Mouse (Mus musculus) gastrocnemius, postnatal 36 days (tissue): ENCODE measurements at regions not wholly inside any gene's neighbourhood (a gene's known extent, or its start where the extent isn't known, plus 50 kb on each side); places are given as distances from the start of the nearest gene placed in this dataset.

Experiments used
- DNase-seq, 2 experiments: peaks; one replicate each; pipeline ENCODE4 v3.0.0; 2022
- intact Hi-C: fragments of 180-260 bp; cut with DNase I; formaldehyde crosslinking; loops from one replicate; pipeline ENCODE4 v1.15.1; 2025

DNA sequence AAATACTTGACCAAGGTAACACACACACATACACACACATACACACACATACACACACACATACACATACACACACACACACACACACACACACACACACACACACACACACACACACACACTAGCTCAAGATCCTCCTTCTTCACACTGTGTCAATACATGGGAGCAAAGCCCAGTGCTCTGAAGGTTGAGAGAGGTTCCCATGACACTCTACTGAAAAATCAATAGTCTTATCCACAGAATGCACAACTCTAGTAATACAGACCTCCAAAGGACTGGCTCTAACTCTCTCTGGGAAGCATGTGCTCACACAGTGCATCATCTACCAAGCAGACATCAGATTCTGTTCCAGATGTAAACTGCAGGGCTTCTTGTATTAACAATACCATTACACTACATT lies 151.7 kb downstream of the 1190002N15Rik start:
- DNase-seq: no peak
- intact Hi-C loops: no loop called here

- no peak for DNase-seq
- intact Hi-C loops: no loop called here
Measured at GRCm38 (mm10) chr9:94382293-94382692, 155.6 kb downstream of the 1190002N15Rik start.

DNA sequence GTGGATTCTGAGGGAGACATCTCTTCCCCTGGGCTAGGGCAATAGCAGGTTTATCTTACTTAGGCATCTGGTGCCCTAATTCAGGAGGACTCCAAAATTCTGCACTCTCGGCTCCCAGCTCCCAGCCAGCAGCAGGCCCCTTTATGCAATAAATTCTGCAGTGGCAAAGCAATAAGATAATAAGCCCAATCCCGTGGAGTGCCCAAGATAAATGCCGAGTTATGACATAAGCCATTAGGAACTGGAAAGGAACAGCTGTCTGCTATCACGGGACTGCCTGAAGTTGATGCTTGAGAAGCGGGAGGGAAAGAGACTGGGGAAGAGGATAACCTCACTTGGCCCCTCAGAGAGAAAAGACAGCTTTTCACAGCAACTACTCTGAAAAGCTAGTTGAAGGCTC lies 159.0 kb downstream of the 1190002N15Rik start:
- no peak for DNase-seq
- intact Hi-C loops: no loop called here

DNA sequence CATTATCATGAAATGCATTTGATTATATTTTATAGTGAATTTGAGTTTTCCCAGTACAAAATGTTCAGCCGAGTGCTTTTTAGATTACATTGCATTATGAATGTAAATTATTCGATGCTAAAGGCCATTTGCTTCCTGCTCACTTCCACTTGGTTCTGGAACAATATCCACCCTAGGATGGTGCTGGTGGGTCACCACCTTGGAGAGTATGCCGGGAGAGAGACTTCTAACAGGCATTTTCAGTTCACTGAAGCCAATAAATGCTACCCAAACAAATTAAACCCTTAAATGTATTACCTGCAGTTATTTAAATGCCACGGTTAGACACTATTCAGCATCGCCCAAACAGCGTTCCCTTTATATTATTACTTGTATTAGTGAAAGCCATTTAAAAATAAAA lies 159.6 kb downstream of the 1190002N15Rik start:
- no peak for DNase-seq

DNA sequence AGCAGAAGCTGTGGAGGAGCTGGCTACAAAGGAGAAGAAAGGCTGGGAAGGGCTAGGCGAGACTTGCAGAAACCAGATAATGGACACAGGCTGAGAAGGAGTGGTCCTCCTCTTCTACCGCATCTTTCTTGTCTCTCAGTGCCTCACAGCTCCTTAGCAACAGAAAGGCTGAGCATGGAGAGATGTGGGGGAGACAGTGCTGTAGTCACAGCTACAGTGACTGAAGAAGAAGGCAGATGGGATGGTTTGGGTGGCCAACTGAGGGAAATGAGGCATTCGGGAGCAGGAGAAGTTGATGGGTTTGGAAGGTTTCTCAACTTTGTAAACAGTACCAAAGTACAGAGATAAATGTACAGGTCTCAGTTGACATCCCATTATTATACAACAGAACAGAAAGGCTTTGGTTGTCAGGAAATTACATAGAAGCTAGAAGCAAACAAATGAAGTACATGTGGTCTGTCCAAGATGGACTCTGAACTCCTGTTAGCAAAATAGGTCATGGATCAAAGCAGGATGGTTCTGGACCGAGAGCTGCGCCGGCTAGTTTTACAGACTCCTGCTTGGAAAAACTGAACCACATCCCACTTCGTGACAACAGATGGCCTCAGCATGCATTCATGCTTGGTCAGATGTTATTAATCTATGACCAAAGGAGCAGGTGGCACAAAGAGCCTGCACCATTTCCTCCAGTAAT lies 160.4 kb downstream of the 1190002N15Rik start:
- no peak for DNase-seq
- intact Hi-C loops: no loop called here

More for the DNA sequence above, 159.6 kb downstream of the 1190002N15Rik start:
- intact Hi-C loops: no loop called here

DNA sequence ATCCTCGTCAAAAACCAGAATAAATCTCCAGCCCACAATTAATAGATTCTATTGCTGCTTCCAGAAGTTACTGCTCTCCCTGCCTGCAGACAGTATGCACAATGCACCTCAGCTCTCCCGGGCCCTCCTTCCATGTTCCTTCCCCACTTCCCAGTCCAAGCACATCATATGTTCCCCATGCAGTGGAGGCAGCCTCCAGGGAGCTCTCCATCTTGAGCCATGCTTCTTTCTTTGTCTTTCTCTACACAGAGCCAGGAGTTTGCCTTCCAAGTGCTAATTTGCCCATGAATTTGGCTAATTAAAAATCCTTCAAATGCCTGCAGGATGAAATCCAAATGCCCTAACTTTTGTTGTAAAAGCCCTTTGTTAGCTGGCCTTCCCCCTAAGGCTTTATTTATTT lies 166.9 kb downstream of the 1190002N15Rik start:
- intact Hi-C loops: no loop called here
- DNase-seq: no peak

- intact Hi-C loops: no loop called here
- DNase-seq: no peak
Measured at GRCm38 (mm10) chr9:94368231-94368936, 169.5 kb downstream of the 1190002N15Rik start.

DNA sequence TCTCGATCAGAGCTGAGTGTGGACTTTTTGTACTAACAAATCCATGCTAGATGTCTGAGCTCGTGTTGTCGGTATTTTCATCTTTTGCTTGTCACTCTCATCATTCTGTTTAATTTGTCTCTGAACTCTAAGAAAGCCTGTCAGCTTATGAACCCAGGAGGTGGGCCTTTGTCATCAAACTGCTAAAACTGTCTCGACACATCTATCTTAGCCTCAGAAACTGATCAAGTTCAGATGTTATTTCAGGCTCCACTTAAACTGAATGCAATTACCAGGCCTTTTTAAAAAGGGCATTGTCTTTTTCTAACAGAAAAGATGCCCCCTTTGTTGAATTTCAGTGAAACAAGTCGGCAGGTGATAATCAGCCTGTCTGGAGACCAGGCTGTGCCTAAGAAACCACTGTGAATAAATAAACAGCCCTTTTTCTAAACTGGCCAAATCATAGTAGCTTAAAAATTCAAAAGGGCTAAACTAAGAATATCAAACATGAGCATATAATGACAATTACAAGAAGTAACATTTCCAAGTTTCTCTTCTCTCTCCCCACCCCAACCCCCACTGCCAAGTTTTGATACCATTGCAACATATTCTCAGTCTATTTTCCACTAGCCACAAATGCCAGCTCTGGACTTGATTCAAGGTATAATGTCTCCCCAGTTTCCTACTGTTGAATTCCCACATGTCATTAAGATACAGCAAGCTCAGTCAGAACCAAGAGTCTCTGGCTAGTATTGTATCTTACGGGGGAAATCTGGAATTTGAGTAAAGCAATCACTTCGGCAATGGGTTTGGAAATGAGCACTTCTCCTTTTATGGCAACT lies 175.8 kb downstream of the 1190002N15Rik start:
- no peak for DNase-seq
- intact Hi-C loops: no loop called here

- intact Hi-C loops: no loop called here
- no peak for DNase-seq
Measured at GRCm38 (mm10) chr9:94361011-94361410, 176.9 kb downstream of the 1190002N15Rik start.

- intact Hi-C loops: no loop called here
- DNase-seq: no peak
Measured at GRCm38 (mm10) chr9:94358150-94358549, 179.7 kb downstream of the 1190002N15Rik start.

GRCm38 (mm10) chr9:94342011-94342410 lies 195.9 kb downstream of the 1190002N15Rik start:
- intact Hi-C loops: no loop called here
- no peak for DNase-seq

DNA sequence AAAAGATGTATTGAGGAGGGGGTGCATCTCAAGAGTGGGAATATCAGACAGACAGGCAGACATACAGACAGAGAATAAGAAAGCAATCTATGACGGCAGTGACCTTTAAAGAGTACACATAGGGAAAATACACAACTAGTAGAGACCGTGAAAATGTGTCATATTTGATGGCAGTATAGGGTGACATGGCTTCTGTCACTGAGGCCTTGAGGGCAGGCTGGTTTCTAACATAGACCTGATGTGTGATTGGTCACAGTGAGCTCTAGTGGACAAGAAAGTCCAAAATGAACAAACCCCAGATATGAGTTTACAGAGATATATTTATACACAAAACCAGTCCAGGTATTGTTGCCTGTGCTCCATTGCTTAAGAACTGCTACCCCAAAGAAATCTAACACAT lies 196.3 kb downstream of the 1190002N15Rik start:
- intact Hi-C loops: no loop called here
- DNase-seq: no peak

- intact Hi-C loops: no loop called here
- DNase-seq: no peak
Measured at GRCm38 (mm10) chr9:94333450-94333849, 204.4 kb downstream of the 1190002N15Rik start.

DNA sequence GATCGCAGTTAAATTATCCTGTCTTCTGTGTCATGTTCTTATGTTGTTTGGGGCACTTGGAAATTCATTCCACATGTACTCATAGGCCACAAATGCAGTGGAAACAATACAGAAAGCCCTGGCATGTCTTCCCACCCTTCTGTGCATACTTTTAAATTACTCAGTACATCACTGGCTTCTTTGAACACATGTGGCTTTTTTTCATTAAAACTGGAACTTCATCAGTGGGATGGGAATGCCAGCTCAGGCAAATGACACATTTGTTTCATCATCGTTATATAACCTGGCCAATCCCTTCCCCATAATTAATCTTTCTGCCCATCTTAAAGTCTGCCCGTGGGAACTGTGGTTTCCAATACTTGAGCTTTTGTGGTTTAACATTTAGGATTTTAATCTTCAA lies 214.9 kb downstream of the 1190002N15Rik start:
- DNase-seq: no peak
- intact Hi-C loops: no loop called here

- intact Hi-C loops: no loop called here
- DNase-seq: no peak
Measured at GRCm38 (mm10) chr9:94302575-94302974, 235.3 kb downstream of the 1190002N15Rik start.

DNA sequence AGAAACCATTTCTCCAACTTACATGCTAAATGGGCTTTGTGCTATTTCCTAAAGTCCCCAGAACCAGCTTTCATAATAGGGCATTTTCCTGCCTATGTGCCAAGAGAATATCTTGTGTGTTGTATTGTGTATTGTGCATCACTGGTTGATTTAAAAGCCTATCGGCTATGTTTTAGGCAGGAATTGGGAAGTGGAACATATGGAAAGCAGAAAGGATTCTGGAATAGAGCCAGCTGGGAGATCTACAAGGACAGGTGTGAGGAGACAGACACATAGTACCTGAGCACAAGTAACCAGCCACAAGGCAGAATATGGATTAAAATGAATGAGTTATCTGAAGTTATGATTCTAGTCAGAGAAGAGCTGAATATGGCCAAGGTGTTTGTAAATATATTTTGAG lies 236.0 kb downstream of the 1190002N15Rik start:
- DNase-seq: no peak
- intact Hi-C loops: no loop called here

DNA sequence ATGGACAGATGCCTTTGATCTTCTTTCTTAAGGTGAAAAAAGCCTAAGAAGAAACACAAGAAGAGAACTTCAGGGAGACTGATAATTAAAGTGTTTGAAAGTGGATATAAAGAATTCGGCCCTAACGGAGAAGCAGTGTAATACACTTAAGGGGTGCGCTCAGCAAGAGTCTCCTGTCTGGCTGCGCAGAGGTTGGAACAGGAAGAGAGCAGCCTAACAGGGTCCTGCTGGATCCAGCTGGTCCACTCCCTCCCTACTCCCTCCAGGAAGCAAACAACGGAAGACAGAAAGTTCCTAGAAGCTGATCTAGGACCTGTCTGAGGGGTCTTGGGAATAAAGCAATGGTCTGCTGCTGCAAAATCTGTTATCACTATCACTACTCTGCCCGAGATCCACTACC lies 242.4 kb downstream of the 1190002N15Rik start:
- DNase-seq: no peak
- intact Hi-C loops: no loop called here

- intact Hi-C loops: no loop called here
- DNase-seq: no peak
Measured at GRCm38 (mm10) chr9:94292147-94292546, 245.7 kb downstream of the 1190002N15Rik start.

- DNase-seq: no peak
- intact Hi-C loops: no loop called here
Measured at GRCm38 (mm10) chr9:94289546-94289945, 248.3 kb downstream of the 1190002N15Rik start.

DNA sequence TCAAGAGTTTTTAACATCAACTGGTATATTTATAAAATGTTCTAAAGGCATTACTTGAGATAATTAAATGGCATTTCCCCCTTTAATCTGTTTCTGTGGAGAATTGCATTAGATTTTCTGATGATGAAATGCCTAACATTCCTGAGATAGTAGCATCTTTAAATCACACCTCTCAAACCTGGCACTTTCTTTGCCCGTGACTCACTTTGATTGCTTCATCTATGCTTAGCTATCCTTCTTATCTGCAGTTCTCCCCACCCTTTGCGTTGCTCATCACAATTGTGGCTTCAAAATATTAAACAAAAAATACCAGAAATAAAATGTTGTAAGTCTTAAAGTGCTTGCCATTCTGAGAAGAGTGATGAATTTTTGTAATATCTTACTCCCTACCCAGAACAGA lies 250.3 kb downstream of the 1190002N15Rik start:
- intact Hi-C loops: no loop called here
- DNase-seq: no peak
